13 mouse cellular contexts compared by ENCODE assay signal in genomic region chr12:24634212-24634611, GRCm38 (mm10). TPM values are rescaled to one million over a fixed set of nuclear protein-coding genes. Genes with fewer than 3 reads are reported as not detected.
DNase-seq lines count a peak whose midpoint lies in the region; ATAC-seq and TF ChIP-seq lines count a peak whose summit lies in the region.
"Had no signal": no experiment of that assay in that cellular context is flagged by ENCODE, and none has a peak within 500 bp of the region (broad histone marks: within the 10 kb centered on the region; RNA-seq: fewer than 3 reads in every experiment).

No protein-coding gene starts in this region.

- WGBS in heart, adult 2 months = 9% methylated on average over 4 of the region's 4 CpGs
- WGBS in lung, embryonic 14.5 days = 71% methylated on average over 4 of the region's 4 CpGs
- 44% methylated on average over 4 of the region's 4 CpGs for WGBS in lung, adult 2 months
- 64% methylated on average over 4 of the region's 4 CpGs for WGBS in limb, embryonic 15.5 days
- WGBS in intestine, postnatal 0 days = 78% methylated on average over 4 of the region's 4 CpGs

- no peaks in the 10 kb centered on the region for H3K27me3 ChIP-seq in heart, adult 2 months (ENCODE audit: control insufficient read depth, insufficient read depth, low read length)
- no peaks in the 10 kb centered on the region for H3K27me3 ChIP-seq in lung, embryonic 14.5 days (ENCODE audit: insufficient read depth, low read length)
- H3K27me3 ChIP-seq in limb, embryonic 15.5 days = no peaks in the 10 kb centered on the region
- H3K27me3 ChIP-seq in intestine, postnatal 0 days (replicated peaks; ENCODE audit: control insufficient read depth, insufficient read depth, low read length) = no peaks in the 10 kb centered on the region
- H3K27me3 ChIP-seq: midbrain, embryonic 13.5 days had no signal

- peaks cover 11% of the 10 kb centered on the region for H3K4me1 ChIP-seq in heart, adult 2 months (ENCODE audit: control insufficient read depth, insufficient read depth, low read length)
- no peaks in the 10 kb centered on the region for H3K4me1 ChIP-seq in lung, embryonic 14.5 days (ENCODE audit: insufficient read depth)
- H3K4me1 ChIP-seq in lung, adult 2 months (ENCODE audit: control insufficient read depth, insufficient read depth, low read length) = no peaks in the 10 kb centered on the region
- H3K4me1 ChIP-seq in limb, embryonic 15.5 days = 0 out of 2 replicates have a peak, but pooled peaks cover 6% of the 10 kb centered on the region
- H3K4me1 ChIP-seq in intestine, postnatal 0 days (replicated peaks; ENCODE audit: control insufficient read depth, insufficient read depth, low read length) = no peaks in the 10 kb centered on the region
- H3K4me1 ChIP-seq: midbrain, embryonic 13.5 days had no signal

- H3K36me3 ChIP-seq in heart, adult 2 months (ENCODE audit: control insufficient read depth, insufficient read depth, low read length) = no peaks in the 10 kb centered on the region
- H3K36me3 ChIP-seq in lung, embryonic 14.5 days (ENCODE audit: insufficient read depth) = no peaks in the 10 kb centered on the region
- no peaks in the 10 kb centered on the region for H3K36me3 ChIP-seq in limb, embryonic 15.5 days
- H3K36me3 ChIP-seq in intestine, postnatal 0 days (ENCODE audit: control insufficient read depth, insufficient read depth) = no peaks in the 10 kb centered on the region
- H3K36me3 ChIP-seq: embryonic facial prominence, embryonic 10.5 days; midbrain, embryonic 13.5 days had no signal

- H3K4me3 ChIP-seq in heart, adult 2 months = no peak overlapping the region
- H3K4me3 ChIP-seq in lung, embryonic 14.5 days (ENCODE audit: low read depth, low read length) = no peak overlapping the region
- H3K4me3 ChIP-seq in lung, adult 2 months (replicated peaks; ENCODE audit: extremely low read depth, low read depth, low read length) = no peak overlapping the region
- no peak overlapping the region for H3K4me3 ChIP-seq in limb, embryonic 15.5 days
- no peak overlapping the region for H3K4me3 ChIP-seq in intestine, postnatal 0 days (ENCODE audit: low read depth, low read length)
- H3K4me3 ChIP-seq: embryonic facial prominence, embryonic 10.5 days; midbrain, embryonic 13.5 days had no signal

- ATAC-seq in lung, embryonic 14.5 days (ENCODE audit: insufficient read depth) = no peak
- peak; percentile 36; the same call in 1 of the 2 replicates for ATAC-seq in limb, embryonic 15.5 days (ENCODE audit: insufficient number of reproducible peaks, low FRiP score, low TSS enrichment, low read depth)
- ATAC-seq in megakaryocyte progenitor cell, adult 5-6 weeks (replicated peaks; ENCODE audit: poor library complexity) = peak; percentile 49
- ATAC-seq in intestine, postnatal 0 days = no peak
- ATAC-seq: hindbrain, embryonic 16.5 days; midbrain, embryonic 13.5 days had no signal

- no peaks in the 10 kb centered on the region for H3K79me2 ChIP-seq in heart, adult 2 months (replicated peaks; ENCODE audit: control insufficient read depth, insufficient read depth, low read length)

- no peak for TF ChIP-seq EP300 in heart, adult 2 months (IDR thresholded peaks at IDR 0.05; ENCODE audit: insufficient read depth, low read depth, low read length)

- no peak overlapping the region for H3K9ac ChIP-seq in heart, adult 2 months (ENCODE audit: low read depth, low read length)
- no peak overlapping the region for H3K9ac ChIP-seq in lung, embryonic 14.5 days
- H3K9ac ChIP-seq in limb, embryonic 15.5 days = no peak overlapping the region
- H3K9ac ChIP-seq in intestine, postnatal 0 days (ENCODE audit: low read depth, low read length) = no peak overlapping the region
- H3K9ac ChIP-seq: midbrain, embryonic 13.5 days had no signal

- no peak for TF ChIP-seq CTCF in heart, adult 2 months (IDR thresholded peaks at IDR 0.05)
- TF ChIP-seq CTCF in lung, embryonic 14.5 days (IDR thresholded peaks at IDR 0.05; ENCODE audit: low read depth) = no peak
- TF ChIP-seq CTCF in lung, adult 2 months (IDR thresholded peaks at IDR 0.05; ENCODE audit: insufficient read depth, low read length) = no peak
- no peak for TF ChIP-seq CTCF in intestine, postnatal 0 days (IDR thresholded peaks at IDR 0.05; ENCODE audit: low read depth)

- DNase-seq in heart, adult 2 months = no peak
- DNase-seq in heart, adult 11 months = no peak
- DNase-seq in lung, embryonic 14.5 days = no peak
- DNase-seq in lung, adult 2 months = no peak
- no peak for DNase-seq in embryo, embryonic 9.5 days (ENCODE audit: extremely low spot score)
- DNase-seq: adrenal gland, adult 8-10 months; cerebellum, adult 9-10 months had no signal

- H3K4me2 ChIP-seq in lung, embryonic 14.5 days = no peak overlapping the region
- H3K4me2 ChIP-seq in limb, embryonic 15.5 days = no peak overlapping the region
- H3K4me2 ChIP-seq in intestine, postnatal 0 days (replicated peaks; ENCODE audit: low read depth) = no peak overlapping the region
- H3K4me2 ChIP-seq: midbrain, embryonic 13.5 days had no signal

- H3K27ac ChIP-seq in heart, adult 2 months = peak overlapping the region; percentile 76
- H3K27ac ChIP-seq in lung, embryonic 14.5 days (ENCODE audit: low read depth) = peak overlapping the region; percentile 43; the same call in 1 of the 2 replicates
- no peak overlapping the region for H3K27ac ChIP-seq in limb, embryonic 15.5 days
- H3K27ac ChIP-seq in intestine, postnatal 0 days (ENCODE audit: low read depth, low read length) = no peak overlapping the region
- H3K27ac ChIP-seq: embryonic facial prominence, embryonic 10.5 days; midbrain, embryonic 13.5 days had no signal

- H3K9me3 ChIP-seq in lung, embryonic 14.5 days (ENCODE audit: low read depth, low read length) = no peaks in the 10 kb centered on the region
- H3K9me3 ChIP-seq in limb, embryonic 15.5 days = no peaks in the 10 kb centered on the region
- H3K9me3 ChIP-seq in intestine, postnatal 0 days (ENCODE audit: control insufficient read depth) = no peaks in the 10 kb centered on the region
- H3K9me3 ChIP-seq: embryonic facial prominence, embryonic 10.5 days; midbrain, embryonic 13.5 days had no signal

- TF ChIP-seq POLR2A in heart, adult 2 months (IDR thresholded peaks at IDR 0.05; ENCODE audit: insufficient read depth, low read depth, low read length) = no peak
- no peak for TF ChIP-seq POLR2A in lung, adult 2 months (IDR thresholded peaks at IDR 0.05; ENCODE audit: borderline replicate concordance, extremely low read depth, low read depth, low read length)

- intact Hi-C loops in heart, adult 2 months (cut with DNase I) = no loop called here

RNA-seq across cellular contexts. Expression of gene Klf11, which starts 16.9 kb away (rescaled TPM):
- total RNA-seq in heart, adult 2 months (2021) = 10 to 100 TPM in 1 of 2 experiments, 1 to 10 TPM in 1; 7.8 to 13.5 TPM
- 8.8 and 15.1 TPM in 2 replicates for polyA plus RNA-seq in heart, adult 2 months (2012; rRNA removed)
- polyA plus RNA-seq in lung, embryonic 14.5 days (2014; fragmentation: Nextera tagmentation; extraction: Ambion mirVana) = 12.3 and 13.4 TPM in 2 replicates
- polyA plus RNA-seq in lung, adult 2 months (2012; rRNA removed) = 22.1 and 35.2 TPM in 2 replicates
- 13.6 and 14.4 TPM in 2 replicates for polyA plus RNA-seq in limb, embryonic 15.5 days (2015; fragmentation: Nextera tagmentation; extraction: Ambion mirVana)
- 7.4 and 9.1 TPM in 2 replicates for total RNA-seq in megakaryocyte progenitor cell, adult 5-6 weeks (2015)
- total RNA-seq in megakaryocyte progenitor cell, adult 5-6 weeks (2017) = 6.6 and 7.8 TPM in 2 replicates
- 7.3 and 8.1 TPM in 2 replicates for polyA plus RNA-seq in intestine, postnatal 0 days (2015; fragmentation: Nextera tagmentation; extraction: Ambion mirVana)

RNA-seq across cellular contexts. Expression of gene Cys1, which starts 47.4 kb away (rescaled TPM):
- 1 to 10 TPM; 3.3 to 4.0 TPM for total RNA-seq in heart, adult 2 months (2021)
- 5.6 and 7.4 TPM in 2 replicates for polyA plus RNA-seq in heart, adult 2 months (2012; rRNA removed)
- 1.3 and 2.4 TPM in 2 replicates for polyA plus RNA-seq in lung, embryonic 14.5 days (2014; fragmentation: Nextera tagmentation; extraction: Ambion mirVana)
- polyA plus RNA-seq in lung, adult 2 months (2012; rRNA removed) = 16.7 and 22.5 TPM in 2 replicates
- polyA plus RNA-seq in limb, embryonic 15.5 days (2015; fragmentation: Nextera tagmentation; extraction: Ambion mirVana) = 6.7 and 8.1 TPM in 2 replicates
- not detected in 2 replicates for total RNA-seq in megakaryocyte progenitor cell, adult 5-6 weeks (2015)
- not detected in 2 replicates for total RNA-seq in megakaryocyte progenitor cell, adult 5-6 weeks (2017)
- 1.3 and 1.7 TPM in 2 replicates for polyA plus RNA-seq in intestine, postnatal 0 days (2015; fragmentation: Nextera tagmentation; extraction: Ambion mirVana)

Comparison
In these comparisons a context has a peak if more than half of its experiments do, and no peak if none do; other contexts are left out.
1. H3K27ac ChIP-seq: peak in heart, adult 2 months (single experiment) and lung, embryonic 14.5 days (single experiment); none in limb, embryonic 15.5 days (single experiment) and intestine, postnatal 0 days (single experiment).
2. ATAC-seq: peak in limb, embryonic 15.5 days (single experiment) and megakaryocyte progenitor cell, adult 5-6 weeks (single experiment); none in lung, embryonic 14.5 days (single experiment) and intestine, postnatal 0 days (single experiment).